Mouse (Mus musculus): Measurements from ENCODE around the gene Naip1.
"Not testable (repeated sequence)": the region's sequence is repeated elsewhere in the genome, so short reads cannot be mapped to it uniquely, and the experiment has no call there.

Naip1 gene

DNA sequence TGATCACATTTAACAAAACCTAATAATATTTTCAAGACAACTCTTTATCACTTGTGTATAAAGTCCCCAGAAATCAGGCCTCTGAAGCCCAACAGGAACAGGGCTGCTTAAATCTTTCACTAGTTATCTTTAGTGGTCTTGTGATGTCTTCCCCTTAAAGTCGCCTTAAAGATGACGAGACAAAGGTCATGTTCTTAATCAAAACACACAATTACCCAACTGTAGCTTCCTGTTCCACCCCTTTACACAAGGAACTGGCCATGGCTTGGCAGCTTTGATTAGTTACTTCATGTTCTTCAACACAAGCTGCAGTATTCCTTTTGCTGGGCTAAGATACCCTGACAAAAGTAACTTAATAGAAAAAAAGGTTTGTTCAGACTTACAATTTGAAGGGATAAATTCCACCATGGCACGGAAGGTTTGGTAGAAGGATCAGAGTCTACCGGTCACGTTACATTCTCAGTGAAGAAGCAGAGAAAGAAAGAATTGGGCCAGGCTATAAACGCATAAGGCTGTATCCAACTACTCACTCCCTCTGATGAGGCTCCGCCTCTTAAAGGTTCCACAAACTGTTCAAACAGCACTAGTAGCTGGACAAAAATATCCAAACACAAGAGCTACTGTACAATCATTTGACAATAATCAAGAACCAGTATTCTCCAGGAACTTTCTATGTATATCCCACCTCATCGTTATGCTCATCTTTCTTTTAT lies at the start of gene Naip1:
Gene Naip1, minus strand, starts transcription at position 455 of the 713 bp plus-strand sequence.
- not testable (repeated sequence) for DNase-seq (ENCODE audit: low spot score)

DNA sequence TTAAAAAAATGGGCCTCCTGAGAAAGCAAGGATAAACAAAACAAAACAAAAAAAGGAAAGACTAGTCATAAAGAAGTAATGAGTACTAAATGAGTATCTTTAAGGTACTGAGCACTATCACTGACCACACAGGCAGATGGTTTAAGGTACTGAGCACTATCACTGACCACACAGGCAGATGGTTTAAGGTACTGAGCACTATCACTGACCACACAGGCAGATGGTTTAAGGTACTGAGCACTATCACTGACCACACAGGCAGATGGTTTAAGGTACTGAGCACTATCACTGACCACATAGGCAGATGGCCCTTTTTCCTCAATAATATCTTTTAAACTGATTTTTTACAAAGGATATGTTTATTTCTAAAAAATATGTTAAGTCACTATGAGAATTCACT lies 47.0 kb upstream of the Naip1 start:
- not testable (repeated sequence) for DNase-seq (ENCODE audit: low spot score)

DNA sequence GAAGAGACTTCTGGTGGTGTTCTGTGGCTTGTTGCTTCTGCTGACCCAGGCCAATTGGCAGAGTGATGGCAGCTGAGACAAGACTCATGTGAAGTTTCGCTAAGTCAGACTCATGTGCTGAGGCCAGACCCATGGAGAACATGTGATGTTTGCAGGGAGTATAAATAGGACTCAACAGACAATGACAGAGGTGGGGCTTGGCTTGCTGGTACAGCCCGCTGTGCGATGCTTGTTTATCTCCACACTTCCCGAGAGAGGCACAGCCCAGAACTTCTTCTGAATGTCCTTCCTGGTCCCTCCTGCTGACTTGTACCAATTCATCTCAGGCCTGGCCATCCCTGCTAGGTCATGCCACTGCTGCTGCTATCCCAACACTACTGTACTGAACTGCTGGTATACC lies 42.7 kb upstream of the Naip1 start:
- no peak for DNase-seq (ENCODE audit: low spot score)

DNA sequence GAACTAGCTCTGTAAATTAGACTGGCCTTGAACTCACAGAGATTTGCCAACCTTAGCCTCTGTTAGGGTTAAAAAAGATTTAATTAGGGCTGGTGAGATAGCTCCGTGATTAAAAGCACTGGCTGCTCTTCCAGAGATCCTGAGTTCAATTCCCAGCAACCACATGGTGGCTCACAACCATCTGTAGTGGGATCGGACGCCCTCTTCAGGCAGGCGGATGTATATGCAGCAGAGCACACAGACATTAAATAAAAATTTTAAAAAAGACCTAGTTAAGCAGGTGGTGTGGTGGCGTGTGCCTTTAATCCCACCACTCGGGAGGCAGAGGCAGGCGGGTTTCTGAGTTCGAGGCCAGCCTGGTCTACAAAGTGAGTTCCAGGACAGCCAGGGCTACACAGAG lies 41.7 kb upstream of the Naip1 start:
- DNase-seq (ENCODE audit: low spot score): not testable (repeated sequence)

DNA sequence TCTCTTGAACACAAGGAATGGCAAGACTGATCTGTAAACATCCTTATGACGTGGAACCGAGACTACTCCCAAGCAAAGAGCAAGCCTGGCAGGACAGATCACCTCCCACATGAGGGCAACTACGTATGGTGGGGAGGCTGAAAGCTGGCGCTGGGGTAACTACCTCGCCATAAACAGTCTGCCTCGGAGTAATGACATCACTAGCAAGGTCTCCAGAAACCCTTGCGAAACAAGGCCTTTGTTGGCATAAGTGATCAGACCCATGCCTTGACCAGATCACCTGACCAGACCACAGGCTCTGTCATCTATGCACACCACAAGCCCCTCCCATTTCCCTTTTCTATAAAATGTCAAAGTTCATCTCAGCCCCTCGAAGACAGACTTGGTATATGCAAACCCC lies 40.6 kb upstream of the Naip1 start:
- DNase-seq (ENCODE audit: low spot score): no peak

DNA sequence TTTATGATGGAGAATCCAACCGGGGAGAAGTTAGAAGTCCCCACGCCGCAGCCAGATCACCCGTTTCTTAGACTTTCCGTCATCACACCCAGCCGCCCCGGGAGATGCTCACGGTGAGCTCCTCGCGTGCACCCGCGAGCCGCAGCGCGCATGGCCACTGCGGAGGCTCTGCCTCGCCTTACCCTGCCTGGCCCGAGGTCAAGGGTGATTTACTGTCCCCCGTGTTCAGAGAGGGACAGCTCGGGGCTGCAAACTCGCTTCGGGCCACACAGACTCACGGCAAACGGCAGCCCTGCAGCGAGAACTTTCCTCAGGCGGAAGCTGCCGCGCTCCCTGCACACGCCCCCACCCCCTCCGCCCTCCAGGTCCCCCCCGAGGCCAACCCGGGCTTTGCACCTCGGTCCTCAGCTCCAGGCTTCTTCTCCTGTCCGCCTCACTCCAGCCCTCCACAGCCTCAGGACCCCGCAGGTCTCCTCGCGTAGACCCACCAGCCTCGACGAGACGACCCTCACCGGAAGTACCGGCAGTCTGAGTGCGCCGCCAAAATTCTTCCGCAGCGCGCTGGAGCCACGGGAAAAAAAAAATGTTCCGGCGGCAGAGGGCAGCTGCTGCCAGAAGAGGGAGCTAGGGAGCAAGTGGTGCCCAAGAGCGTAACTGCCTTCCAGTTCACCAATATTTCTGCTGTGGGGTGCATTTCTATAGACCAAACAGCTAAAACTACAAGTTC lies 39.6 kb upstream of the Naip1 start, which contains the start of gene Gtf2h2:
Gene Gtf2h2, minus strand, starts transcription at position 519 of the 727 bp plus-strand sequence.
- DNase-seq (ENCODE audit: low spot score): peak; percentile 75

DNA sequence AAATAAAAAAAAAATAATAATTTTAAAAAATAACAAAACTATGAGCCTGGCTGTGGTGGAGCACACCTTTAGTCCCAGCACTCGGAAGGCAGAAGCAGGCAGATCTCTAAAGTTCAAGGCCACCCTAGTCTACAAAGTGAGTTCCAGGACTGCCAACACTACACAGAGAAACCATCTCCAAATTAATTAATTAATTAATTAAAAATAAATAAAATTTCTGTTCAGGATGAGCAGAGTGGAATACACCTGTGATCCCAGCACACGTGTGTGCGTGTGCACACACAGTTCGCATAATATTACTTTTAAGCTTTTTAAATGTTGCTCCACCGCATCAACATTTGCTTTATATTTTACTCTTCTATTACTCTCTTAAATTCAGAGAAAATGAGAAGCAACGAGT lies 39.0 kb upstream of the Naip1 start:
- DNase-seq (ENCODE audit: low spot score): no peak

DNA sequence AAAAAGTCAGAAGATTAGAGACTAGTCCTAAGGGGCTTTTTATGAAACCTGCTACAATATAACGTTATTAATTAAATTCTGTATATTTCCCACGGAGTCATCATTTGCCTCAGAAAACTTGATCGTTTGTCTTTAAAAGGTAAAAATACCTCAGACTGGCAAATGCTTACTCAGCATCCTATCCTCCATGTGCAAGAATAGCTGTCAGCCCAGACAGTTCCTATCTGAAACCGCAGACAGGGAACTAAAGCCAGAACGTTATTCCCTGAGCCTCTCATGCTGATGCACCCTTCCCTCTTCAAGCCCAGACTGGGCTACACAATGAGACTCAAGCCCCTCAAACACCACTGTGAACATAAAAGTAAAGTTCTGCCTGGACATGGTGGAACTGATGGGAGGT lies 37.8 kb upstream of the Naip1 start:
- DNase-seq (ENCODE audit: low spot score): no peak

DNA sequence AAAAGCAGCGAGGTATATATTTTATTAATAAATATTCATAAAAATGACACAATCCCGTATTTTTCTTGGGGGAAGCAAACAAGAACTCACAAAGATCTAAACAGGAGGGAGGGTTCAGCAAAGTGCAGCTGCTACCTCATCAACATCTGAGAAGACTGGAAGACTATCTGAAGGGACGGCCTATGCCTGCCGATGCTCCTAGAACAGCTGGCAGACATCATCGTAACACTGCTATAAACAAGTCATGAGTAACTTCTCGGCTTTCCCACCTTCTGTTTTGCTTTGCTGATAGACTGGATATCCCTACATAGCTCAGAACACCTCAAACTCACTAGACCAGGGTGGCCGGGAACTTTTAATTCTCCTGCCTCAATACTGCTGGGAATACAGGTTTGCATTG lies 30.9 kb upstream of the Naip1 start:
- no peak for DNase-seq (ENCODE audit: low spot score)

DNA sequence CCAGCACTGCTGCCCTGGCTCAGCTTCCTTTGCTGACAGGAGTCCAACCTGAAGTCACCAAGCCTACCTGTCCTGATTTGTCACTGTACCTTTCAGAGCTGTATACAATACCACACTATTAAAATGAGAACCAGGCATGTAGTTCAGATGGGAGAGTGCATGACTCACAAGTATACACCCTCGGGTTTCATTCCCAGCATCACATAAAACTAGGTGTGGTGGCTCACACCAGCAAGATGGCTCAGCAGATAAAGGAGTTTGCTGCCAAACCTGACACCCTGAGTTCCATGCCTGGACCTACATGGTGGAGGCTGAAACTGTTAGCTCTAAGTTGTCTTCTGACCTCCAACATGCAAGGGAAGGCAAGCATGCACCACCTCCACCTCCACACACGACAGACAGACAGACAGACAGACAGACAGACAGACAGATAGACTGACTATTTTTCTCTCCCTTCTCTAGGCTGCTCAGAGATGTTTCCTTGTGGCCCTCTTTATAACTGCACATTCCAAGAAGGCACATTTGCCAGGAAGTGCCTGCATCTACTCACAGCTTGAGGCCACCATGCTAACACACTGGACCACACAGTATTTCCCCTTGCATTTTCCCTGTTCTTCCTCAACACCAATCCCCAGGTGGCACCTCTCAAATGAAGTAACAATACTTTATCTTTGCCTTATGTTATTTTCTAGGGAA lies 11.0 kb upstream of the Naip1 start:
- DNase-seq (ENCODE audit: low spot score): no peak

DNA sequence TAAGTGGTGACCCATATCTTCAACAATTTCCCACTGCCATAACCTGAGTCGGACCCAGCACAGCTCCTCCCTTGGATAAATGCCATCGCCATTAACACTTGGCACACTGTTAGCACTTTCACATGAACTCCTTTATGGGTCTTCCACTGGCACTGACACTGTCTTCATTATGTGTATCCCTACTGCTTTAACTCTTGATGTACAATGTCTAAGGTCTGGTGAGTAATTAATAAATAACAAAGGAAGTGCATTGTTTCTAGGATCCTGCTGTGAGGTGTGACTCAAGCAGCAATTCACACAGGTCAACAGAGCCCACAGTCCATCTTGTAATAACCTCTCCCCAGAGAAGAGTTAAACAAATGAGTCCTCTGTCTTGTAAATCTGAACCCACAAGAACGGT lies 8.7 kb upstream of the Naip1 start:
- DNase-seq (ENCODE audit: low spot score): no peak

DNA sequence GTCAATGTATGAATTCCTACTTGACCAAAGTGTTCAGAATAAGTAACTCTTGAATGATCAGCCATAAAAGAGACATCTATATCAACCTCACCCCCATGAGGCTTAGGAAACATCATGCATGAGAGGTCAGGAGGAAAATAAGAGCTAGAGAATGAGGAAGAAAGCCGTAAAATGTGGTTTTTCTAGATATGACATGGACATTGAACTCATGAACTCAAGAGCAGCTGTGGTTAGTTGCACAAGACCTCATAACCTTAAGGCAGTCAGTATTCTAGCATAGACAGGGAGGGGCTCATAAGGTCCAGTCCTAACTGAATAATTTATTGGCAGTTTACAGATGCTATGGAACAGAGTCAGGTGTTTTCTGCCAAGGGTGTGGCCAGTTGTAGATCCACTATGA lies 3.2 kb downstream of the Naip1 start:
- no peak for DNase-seq (ENCODE audit: low spot score)

DNA sequence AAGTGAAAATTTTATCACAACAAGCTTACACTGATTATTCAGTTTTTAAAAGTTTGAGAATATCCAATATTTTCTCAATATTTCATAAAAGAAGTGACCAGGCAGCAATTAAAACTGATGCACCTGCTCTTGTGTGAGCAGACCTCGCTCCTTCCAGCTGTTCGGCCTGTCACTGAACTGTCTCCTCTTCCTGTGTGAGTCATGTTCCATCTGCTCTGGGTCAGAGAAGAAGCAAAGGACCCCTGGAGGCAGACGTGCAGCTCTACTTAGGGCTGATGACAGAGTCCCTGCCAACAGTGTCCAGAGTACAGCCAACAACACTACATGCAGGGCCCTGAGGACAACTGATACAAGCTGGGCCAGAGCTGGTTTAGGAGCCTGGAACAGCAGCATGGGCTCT lies 12.6 kb downstream of the Naip1 start:
- DNase-seq (ENCODE audit: low spot score): no peak

DNA sequence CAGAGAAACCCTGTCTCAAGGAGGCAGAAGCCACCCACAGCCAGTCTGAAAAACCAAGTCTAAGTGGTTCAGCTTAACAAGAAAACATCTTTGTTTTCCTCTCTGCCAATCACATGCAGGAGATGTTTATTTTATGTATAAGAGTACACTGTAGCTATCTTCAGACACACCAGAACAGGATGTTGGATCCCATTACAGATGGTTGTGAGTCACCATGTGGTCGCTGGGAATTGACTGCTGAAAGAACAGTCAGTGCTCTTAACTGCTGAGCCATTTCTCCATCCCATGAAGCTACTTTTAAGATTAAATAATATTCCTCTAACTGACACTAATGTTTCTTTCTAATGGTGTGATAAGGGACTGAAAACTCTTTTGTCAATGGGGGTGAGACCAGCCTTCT lies 14.0 kb downstream of the Naip1 start:
- no peak for DNase-seq (ENCODE audit: low spot score)

DNA sequence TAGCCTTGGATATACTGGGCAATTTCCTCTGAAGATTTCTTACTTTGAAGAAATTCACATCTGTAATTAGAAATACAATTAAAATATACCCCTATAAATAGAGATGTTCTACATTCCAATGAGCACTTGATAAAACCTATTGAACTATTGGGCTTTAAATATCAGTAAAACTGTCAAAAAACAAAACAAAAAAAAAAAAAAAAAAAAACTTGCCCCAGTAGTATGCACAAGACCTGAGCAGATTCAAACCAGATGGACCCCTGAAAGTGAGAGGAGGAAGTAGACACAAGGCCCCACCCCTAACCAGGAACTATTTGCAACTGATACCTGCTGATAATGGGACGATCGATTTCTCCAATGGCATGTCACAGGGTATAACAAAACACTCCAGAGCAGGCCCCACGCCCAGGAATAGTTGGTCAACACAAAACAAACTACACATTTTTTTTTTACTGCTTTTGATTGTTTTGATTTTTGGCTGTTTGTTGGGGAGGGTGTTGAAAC lies 15.3 kb downstream of the Naip1 start:
- DNase-seq (ENCODE audit: low spot score): no peak

DNA sequence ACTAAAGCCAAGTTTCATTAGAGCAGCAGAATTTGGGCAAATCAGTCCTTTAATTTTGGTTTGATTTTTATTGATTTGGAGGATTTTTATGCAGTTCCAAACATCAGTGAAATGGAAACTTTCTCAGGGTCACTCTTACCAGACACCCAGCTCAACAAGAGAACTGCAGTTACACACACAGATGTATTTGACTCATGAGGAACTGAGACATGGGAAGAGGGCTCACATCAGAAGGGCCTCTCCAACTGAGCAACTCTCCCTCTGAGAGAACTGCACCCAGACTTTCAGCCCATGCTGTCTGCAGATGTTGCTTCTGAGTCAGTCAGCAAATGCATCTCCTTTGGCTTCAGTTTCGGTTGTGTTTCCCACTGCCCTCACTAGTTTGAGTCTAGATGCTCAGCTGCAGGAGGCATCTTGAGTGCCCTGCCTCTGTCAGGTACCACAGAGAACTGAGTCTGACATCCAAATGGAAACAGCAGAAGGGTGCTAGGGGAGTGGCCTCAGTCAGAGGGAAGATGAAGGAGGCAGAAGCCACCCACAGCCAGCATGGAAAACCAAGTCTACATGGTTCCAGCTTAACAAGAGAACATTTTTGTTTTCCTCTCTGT lies 16.0 kb downstream of the Naip1 start:
- not testable (repeated sequence) for DNase-seq (ENCODE audit: low spot score)

DNA sequence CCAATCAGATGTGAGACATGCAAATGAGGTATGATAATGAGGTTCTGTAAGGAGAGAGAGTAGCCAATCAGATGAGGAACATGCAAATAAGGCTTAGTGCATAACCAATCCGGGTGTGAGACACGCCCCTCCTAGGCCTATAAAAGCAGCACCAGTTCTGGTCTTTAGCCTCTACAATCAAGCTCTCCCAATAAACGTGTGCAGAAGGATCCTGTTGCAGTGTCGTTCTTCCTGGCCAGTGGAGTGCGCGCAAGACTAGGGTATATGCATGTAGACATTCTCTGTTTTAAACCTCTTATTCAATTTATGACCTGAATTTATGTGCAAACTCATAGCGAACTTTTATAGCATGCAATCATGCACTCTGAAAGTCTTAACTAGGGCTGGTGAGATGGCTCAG lies 32.7 kb downstream of the Naip1 start:
- DNase-seq (ENCODE audit: low spot score): not testable (repeated sequence)

DNA sequence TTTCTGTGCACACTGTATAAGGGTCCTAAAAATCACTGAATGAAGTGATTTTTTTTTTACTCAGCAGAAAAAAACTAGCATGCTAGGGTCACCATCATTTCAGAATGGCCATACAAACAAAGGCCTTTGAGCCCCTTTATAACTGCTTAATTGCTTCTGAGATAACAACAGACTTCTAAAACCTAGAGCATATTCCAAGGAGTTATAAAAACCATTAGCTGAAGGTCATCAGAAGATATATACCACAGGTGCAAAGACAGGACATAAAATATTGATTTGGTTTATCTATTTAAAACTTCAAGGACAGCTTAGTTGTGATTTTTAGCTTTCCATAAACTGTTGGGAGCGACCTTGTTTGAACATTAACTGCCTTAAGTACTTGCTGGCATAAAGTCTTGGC lies 38.2 kb downstream of the Naip1 start:
- no peak for DNase-seq (ENCODE audit: low spot score)

DNA sequence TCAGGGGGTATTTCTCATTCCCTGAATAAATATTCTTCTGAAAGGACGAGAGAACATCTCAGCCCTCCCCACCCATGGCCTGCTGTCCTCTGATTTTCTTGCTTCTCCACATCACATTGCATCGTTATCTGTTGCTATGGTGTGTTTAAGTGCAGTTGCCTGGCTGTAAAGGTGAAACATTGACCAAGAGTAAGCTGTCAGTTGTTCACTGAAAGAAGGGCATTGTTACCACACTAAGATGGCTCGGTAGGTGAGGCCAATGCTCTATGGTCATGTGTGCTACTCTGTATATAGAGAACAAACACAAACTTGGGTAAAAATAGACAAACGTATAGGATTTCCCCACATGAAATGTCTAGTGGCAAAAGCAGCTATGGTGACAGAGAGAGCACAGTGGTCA lies 42.8 kb downstream of the Naip1 start:
- no peak for DNase-seq (ENCODE audit: low spot score)

DNA sequence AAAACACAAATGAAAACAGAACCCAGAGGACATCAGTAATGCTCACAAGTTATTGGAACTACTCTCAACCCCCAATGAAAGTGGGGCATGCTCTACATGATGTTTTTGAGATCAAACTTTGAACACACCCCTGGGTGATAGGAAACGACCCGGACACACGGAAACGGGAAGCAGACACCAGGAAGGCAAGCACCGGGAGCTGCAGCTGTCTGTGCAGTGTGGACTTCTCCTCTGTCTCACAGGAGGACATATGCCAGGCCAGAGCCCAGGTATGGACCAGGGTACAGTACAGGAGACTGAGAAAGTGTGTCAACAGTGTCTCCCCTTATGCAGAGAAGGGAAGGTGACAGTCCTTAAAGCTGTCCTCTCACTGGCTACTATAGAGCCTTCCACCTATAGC lies 43.5 kb downstream of the Naip1 start:
- DNase-seq (ENCODE audit: low spot score): no peak

DNA sequence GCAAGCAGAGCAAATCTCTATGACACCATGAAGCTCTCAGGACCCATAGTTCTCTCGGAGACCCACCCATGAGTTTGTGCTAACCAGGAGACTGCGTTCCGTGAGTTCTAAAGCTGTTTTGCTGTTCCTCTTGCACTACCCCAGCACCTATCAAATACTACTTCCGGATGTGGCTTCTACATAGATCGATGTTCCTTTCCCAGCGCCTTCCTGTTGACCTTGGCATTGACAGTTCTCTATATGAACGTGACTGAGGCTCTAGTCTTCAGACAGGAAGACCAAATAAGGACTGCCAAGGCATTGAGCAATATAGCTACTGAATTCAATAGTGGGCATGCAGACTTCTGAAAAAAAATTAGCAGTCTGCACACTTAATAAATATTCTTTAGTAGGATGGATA lies 44.4 kb downstream of the Naip1 start:
- no peak for DNase-seq (ENCODE audit: low spot score)

DNA sequence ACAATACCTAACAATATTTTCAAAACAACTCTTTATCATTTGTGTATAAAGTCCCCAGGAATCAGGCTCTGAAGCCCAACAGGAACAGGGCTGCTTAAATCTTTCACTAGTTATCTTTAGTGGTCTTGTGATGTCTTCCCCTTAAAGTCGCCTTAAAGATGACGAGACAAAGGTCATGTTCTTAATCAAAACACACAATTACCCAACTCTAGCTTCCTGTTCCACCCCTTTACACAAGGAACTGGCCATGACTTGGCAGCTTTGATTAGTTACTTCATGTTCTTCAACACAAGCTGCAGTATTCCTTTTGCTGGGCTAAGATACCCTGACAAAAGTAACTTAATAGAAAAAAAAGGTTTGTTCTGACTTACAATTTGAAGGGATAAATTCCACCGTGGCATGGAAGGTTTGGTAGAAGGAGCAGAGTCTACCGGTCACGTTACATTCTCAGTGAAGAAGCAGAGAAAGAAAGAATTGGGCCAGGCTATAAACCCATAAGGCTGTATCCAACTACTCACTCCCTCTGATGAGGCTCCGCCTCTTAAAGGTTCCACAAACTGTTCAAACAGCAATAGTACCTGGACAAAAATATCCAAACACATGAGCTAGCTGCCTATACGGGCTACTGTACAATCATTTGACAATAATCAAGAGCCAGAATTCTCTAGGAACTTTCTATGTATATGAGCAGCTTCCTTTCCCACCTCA lies 49.6 kb downstream of the Naip1 start:
- DNase-seq (ENCODE audit: low spot score): not testable (repeated sequence)

All from layer of hippocampus, adult 9-10 months (tissue).